Mouse (Mus musculus) bone marrow macrophage, adult 2 months (primary cell): ENCODE results near the gene Cntnap1.

ENCODE experiments used
- CTCF ChIP-seq: IDR thresholded peaks from 2 replicates; pipeline ENCODE4 v1.5.1; 2012; ENCODE audit warnings: low read depth, mild to moderate bottlenecking, low read length, moderate library complexity
- POLR2A ChIP-seq: IDR thresholded peaks from 2 replicates; pipeline ENCODE4 v1.6.1; 2012; ENCODE audit warnings: mild to moderate bottlenecking, low read depth, low read length, borderline replicate concordance

- TF ChIP-seq POLR2A (no peak), CTCF (no peak)
Measured at GRCm38 (mm10) chr11:101155728-101156371, 14.5 kb upstream of the Cntnap1 start, which contains the start of gene Tubg2.
